Comparison of ENCODE assay signal across 10 mouse cellular contexts in genomic region chr10:94965093-94965492, GRCm38 (mm10). TPM values are rescaled to one million over a fixed set of nuclear protein-coding genes. Genes with fewer than 3 reads are reported as not detected.
A peak's percentile ranks its signal among the peaks of the same experiment; 100 is the strongest.
DNase-seq lines count a peak whose midpoint lies in the region; TF ChIP-seq lines count a peak whose summit lies in the region.
"Had no signal": no experiment of that assay in that cellular context is flagged by ENCODE, and none has a peak within 500 bp of the region (broad histone marks: within the 10 kb centered on the region; RNA-seq: fewer than 3 reads in every experiment).

No protein-coding gene starts in this region.

- no peaks in the 10 kb centered on the region for H3K27me3 ChIP-seq in CH12.LX (replicated peaks)
- H3K27me3 ChIP-seq in embryonic facial prominence, embryonic 10.5 days (replicated peaks; ENCODE audit: low read depth, poor library complexity, severe bottlenecking): no peaks in the 10 kb centered on the region
- H3K27me3 ChIP-seq: embryonic facial prominence, embryonic 13.5 days; liver, embryonic 15.5 days had no signal

- no peak for TF ChIP-seq POLR2A in CH12.LX (IDR thresholded peaks at IDR 0.05; ENCODE audit: low read depth, low read length)

- no peak for TF ChIP-seq EP300 in CH12.LX (IDR thresholded peaks at IDR 0.05; ENCODE audit: low read length)

- WGBS in embryonic facial prominence, embryonic 10.5 days: 86% methylated on average over 3 of the region's 3 CpGs

- peak; percentile 57 for TF ChIP-seq CTCF in left cerebral cortex, adult 2 months (IDR thresholded peaks at IDR 0.05)
- peak; percentile 54 to 65 for TF ChIP-seq CTCF in CH12.LX (conservative IDR thresholded peaks at IDR 0.05 in 1 of 2, IDR thresholded peaks at IDR 0.05 in 1 of 2; ENCODE audit: low read depth in 2 of 2, low read length in 2 of 2)

- H3K4me3 ChIP-seq in left cerebral cortex, adult 2 months: no peak overlapping the region
- H3K4me3 ChIP-seq in CH12.LX (replicated peaks in 1 of 3; ENCODE audit: low read depth in 2 of 3, low read length in 2 of 3, poor library complexity in 1 of 3): no peak overlapping the region
- H3K4me3 ChIP-seq in embryonic facial prominence, embryonic 10.5 days: no peak overlapping the region
- H3K4me3 ChIP-seq: embryonic facial prominence, embryonic 13.5 days; liver, embryonic 15.5 days had no signal

- H3K79me2 ChIP-seq in CH12.LX (replicated peaks; ENCODE audit: control insufficient read depth, extremely low read depth, insufficient read depth, poor library complexity, severe bottlenecking): no peaks in the 10 kb centered on the region

- peaks cover 7 to 29% of the 10 kb centered on the region in 2 experiments; a peak in 3 of 4 replicates for H3K4me1 ChIP-seq in CH12.LX (ENCODE audit: control insufficient read depth in 1 of 2, insufficient read depth in 2 of 2)
- no peaks in the 10 kb centered on the region for H3K4me1 ChIP-seq in embryonic facial prominence, embryonic 10.5 days
- H3K4me1 ChIP-seq: embryonic facial prominence, embryonic 13.5 days had no signal

- dilution Hi-C loops in CH12.LX (cut with MboI; ENCODE audit: extremely low pct_ligation_motif_present, extremely low pct_unique_long_range_greater_than_20kb, low sequenced_read_pairs): no loop called here

- DNase-seq in left cerebral cortex, adult 2 months (ENCODE audit: extremely low spot score in 1 of 2, low spot score in 2 of 2): no peak
- DNase-seq in left cerebral cortex, adult 11 months (ENCODE audit: low spot score): no peak
- no peak for DNase-seq in CH12.LX (ENCODE audit: extremely low read depth)
- DNase-seq in R1 (ENCODE audit: low read depth, low spot score): peak; percentile 74
- peak; percentile 56 to 70 for DNase-seq in spleen, postnatal 10 days (ENCODE audit: low spot score in 2 of 2)
- DNase-seq in right cerebral cortex, postnatal 25 days: no peak
- DNase-seq in embryonic facial prominence, embryonic 10.5 days (ENCODE audit: low spot score): no peak
- no peak for DNase-seq in cerebellum, adult 8-10 months

- H3K27ac ChIP-seq in left cerebral cortex, adult 2 months: no peak overlapping the region
- no peak overlapping the region for H3K27ac ChIP-seq in CH12.LX (ENCODE audit: insufficient read depth, low read depth)
- no peak overlapping the region for H3K27ac ChIP-seq in embryonic facial prominence, embryonic 10.5 days (replicated peaks)
- H3K27ac ChIP-seq: embryonic facial prominence, embryonic 13.5 days; liver, embryonic 15.5 days had no signal

- in situ Hi-C loops in CH12.LX (cut with MboI; ENCODE audit: low pct_ligation_motif_present, low pct_unique_long_range_greater_than_20kb, low sequenced_read_pairs): loop anchor here (25.0 kb wide), 2 partner anchors 553 to 753 kb away; no protein-coding TSS in a partner anchor

- H3K4me2 ChIP-seq in CH12.LX (ENCODE audit: insufficient read depth, low read depth, poor library complexity, severe bottlenecking): no peak overlapping the region
- H3K4me2 ChIP-seq: embryonic facial prominence, embryonic 13.5 days; liver, embryonic 15.5 days had no signal

- intact Hi-C loops in left cerebral cortex, adult 2 months (cut with DNase I): no loop called here

- peaks cover 2% of the 10 kb centered on the region for H3K9me3 ChIP-seq in CH12.LX (replicated peaks; ENCODE audit: low read length)
- peaks cover 7% of the 10 kb centered on the region; the same call in 1 of the 2 replicates for H3K9me3 ChIP-seq in embryonic facial prominence, embryonic 10.5 days

- H3K9ac ChIP-seq in CH12.LX (ENCODE audit: insufficient read depth, low read depth): no peak overlapping the region
- H3K9ac ChIP-seq: embryonic facial prominence, embryonic 13.5 days; liver, embryonic 15.5 days had no signal

- TF ChIP-seq RAD21 in CH12.LX (IDR thresholded peaks at IDR 0.05; ENCODE audit: low read depth, low read length): peak; percentile 60

- H3K36me3 ChIP-seq in CH12.LX (replicated peaks in 1 of 2; ENCODE audit: control insufficient read depth in 1 of 2, insufficient read depth in 1 of 2, low read length in 1 of 2): no peaks in the 10 kb centered on the region
- H3K36me3 ChIP-seq in embryonic facial prominence, embryonic 10.5 days (replicated peaks): no peaks in the 10 kb centered on the region
- H3K36me3 ChIP-seq: embryonic facial prominence, embryonic 13.5 days; liver, embryonic 15.5 days had no signal

TF ChIP-seq in CH12.LX, 34 proteins besides CTCF, POLR2A, EP300 and RAD21:
- TF ChIP-seq SMC3 (IDR thresholded peaks at IDR 0.05; ENCODE audit: low read depth, low read length): peak; percentile 49
- TF ChIP-seq MAZ (IDR thresholded peaks at IDR 0.05; ENCODE audit: low read depth, low read length): no peak

RNA-seq across cellular contexts. Expression of gene Plxnc1, which starts 20.5 kb away (rescaled TPM):
- total RNA-seq in left cerebral cortex, adult 2 months (2021): 10 to 100 TPM; 46.2 to 49.9 TPM
- total RNA-seq in CH12.LX (2012; rRNA removed) (33.0 and 38.4 TPM in 2 replicates), CH12.LX (2014; rRNA removed) (31.2 and 34.4 TPM in 2 replicates)
- polyA plus RNA-seq in CH12.LX (2012; ENCODE audit: insufficient read length, low read depth): 26.6 and 27.6 TPM in 2 replicates
- polyA plus RNA-seq in embryonic facial prominence, embryonic 10.5 days (2016; fragmentation: Nextera tagmentation; extraction: Ambion mirVana): 1.1 and 1.3 TPM in 2 replicates

Comparison
In these comparisons a context has a peak if more than half of its experiments do, and no peak if none do; other contexts are left out.
1. DNase-seq: peak in R1 (single experiment) and spleen, postnatal 10 days (2 of 2); none in left cerebral cortex, adult 2 months (0 of 2), left cerebral cortex, adult 11 months (single experiment), CH12.LX (single experiment), right cerebral cortex, postnatal 25 days (single experiment), embryonic facial prominence, embryonic 10.5 days (single experiment) and cerebellum, adult 8-10 months (single experiment).